Mouse (Mus musculus) kidney, adult 2 months (tissue): ENCODE data around the gene Phf11c. TPM values are rescaled to one million over a fixed set of nuclear protein-coding genes. Genes with fewer than 3 reads are reported as not detected.
"Not testable (repeated sequence)": the region's sequence is repeated elsewhere in the genome, so short reads cannot be mapped to it uniquely, and the experiment has no call there.

ENCODE experiments used
- DNase-seq: peaks from one replicate; pipeline ENCODE4 v3.0.0; 2021
- H3K27ac ChIP-seq: fragments of 200-500 bp; 2 replicates; pipeline ENCODE4 v1.5.1; 2012; ENCODE audit warnings: low read depth, low read length, control low read depth, inconsistent platforms; ENCODE audit not compliant: insufficient read depth
- H3K27me3 ChIP-seq: fragments of 200-500 bp; replicated peaks from 2 replicates; pipeline ENCODE4 v1.6.1; 2012; ENCODE audit warnings: mild to moderate bottlenecking, moderate library complexity, low read length, inconsistent platforms; ENCODE audit not compliant: control insufficient read depth, insufficient read depth
- H3K36me3 ChIP-seq: fragments of 200-500 bp; 2 replicates; pipeline ENCODE4 v1.6.1; 2012; ENCODE audit warnings: mild to moderate bottlenecking, moderate library complexity, low read length, inconsistent platforms; ENCODE audit not compliant: control insufficient read depth, insufficient read depth
- H3K4me1 ChIP-seq: fragments of 200-500 bp; 2 replicates; pipeline ENCODE4 v1.6.1; 2011; ENCODE audit warnings: low read length; ENCODE audit not compliant: control insufficient read depth, insufficient read depth
- H3K4me3 ChIP-seq: fragments of 200-500 bp; 2 replicates; pipeline ENCODE4 v1.5.1; 2011; ENCODE audit warnings: mild to moderate bottlenecking, low read depth, low read length, control low read depth; ENCODE audit not compliant: insufficient read depth
- CTCF ChIP-seq: fragments of 200-500 bp; conservative IDR thresholded peaks from 2 replicates; pipeline ENCODE4 v1.5.1; 2011; ENCODE audit warnings: low read depth, mild to moderate bottlenecking, control low read depth, low read length, moderate library complexity, mixed read lengths; ENCODE audit not compliant: insufficient read depth, insufficient read length
- POLR2A ChIP-seq: fragments of 200-500 bp; IDR thresholded peaks from one replicate; pipeline ENCODE4 v1.6.1; 2011; ENCODE audit warnings: low read depth, low read length, control low read depth
- WGBS: fragments of 180-500 bp; shearing (Covaris S2); methylation state at CpG from one replicate; pipeline ENCODE4 v1.1.7; 2018; 5-methylcytosine and 5-hydroxymethylcytosine counted together
- polyA plus RNA-seq: library from polyadenylated mRNA; depleted of rRNA; stranded (reverse); fragments of >200 nt; gene quantifications from 2 replicates; pipeline ENCODE4 v1.2.3, GENCODE M21; 2012

Gene Phf11c
- polyA plus RNA-seq, 1 experiment = 0.77 TPM

- no peak for DNase-seq
- H3K36me3 ChIP-seq = no peaks in the 10 kb centered on the region
- peaks cover 3% of the 10 kb centered on the region for H3K4me1 ChIP-seq
- 60% methylated on average over 2 of the region's 2 CpGs for WGBS
- no peak overlapping the region for H3K27ac ChIP-seq
- no peak overlapping the region for H3K4me3 ChIP-seq
- H3K27me3 ChIP-seq = no peaks in the 10 kb centered on the region
- no peak for TF ChIP-seq CTCF
- no peak for TF ChIP-seq POLR2A
These were observed 38.7 kb upstream of the Phf11c start for GRCm38 (mm10) chr14:59433902-59434301.

DNA sequence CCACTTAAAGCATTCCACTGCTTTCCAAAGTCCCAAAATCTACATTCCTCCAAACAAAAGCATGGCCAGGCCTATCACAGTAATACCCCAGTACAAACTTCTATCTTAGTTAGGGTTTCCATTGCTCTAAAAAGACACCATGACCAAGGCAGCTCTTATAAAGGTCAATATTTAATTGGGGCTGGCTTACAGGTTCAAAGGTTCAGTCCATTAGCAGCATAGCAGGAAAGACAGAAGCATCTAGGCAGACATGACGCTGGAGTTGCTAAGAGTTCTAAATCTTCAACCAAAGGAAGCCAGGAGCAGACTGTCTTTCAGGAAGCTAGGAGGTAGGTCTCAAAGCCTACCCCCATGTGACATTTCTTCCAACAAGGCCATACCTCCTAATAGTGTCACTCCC lies 35.4 kb upstream of the Phf11c start:
- H3K4me3 ChIP-seq = no peak overlapping the region
- 67% methylated on average over 1 of the region's 1 CpGs for WGBS
- TF ChIP-seq POLR2A (no peak), CTCF (no peak)
- peaks cover 3% of the 10 kb centered on the region for H3K4me1 ChIP-seq
- no peaks in the 10 kb centered on the region for H3K27me3 ChIP-seq
- H3K36me3 ChIP-seq = no peaks in the 10 kb centered on the region
- DNase-seq = peak; percentile 71
- H3K27ac ChIP-seq = no peak overlapping the region

GRCm38 (mm10) chr14:59422912-59423663 lies 27.9 kb upstream of the Phf11c start:
- H3K4me3 ChIP-seq = no peak overlapping the region
- H3K27ac ChIP-seq = no peak overlapping the region
- 66% methylated on average over 11 of the region's 11 CpGs for WGBS
- no peaks in the 10 kb centered on the region for H3K36me3 ChIP-seq
- DNase-seq = no peak
- TF ChIP-seq POLR2A (no peak), CTCF (no peak)
- H3K27me3 ChIP-seq = no peaks in the 10 kb centered on the region
- no peaks in the 10 kb centered on the region for H3K4me1 ChIP-seq

- no peak overlapping the region for H3K4me3 ChIP-seq
- WGBS = 86% methylated on average over 4 of the region's 4 CpGs
- no peak for DNase-seq
- TF ChIP-seq POLR2A = no peak
- no peak for TF ChIP-seq CTCF
- H3K27ac ChIP-seq = no peak overlapping the region
- peaks cover 5% of the 10 kb centered on the region; the same call in 1 of the 2 replicates for H3K36me3 ChIP-seq
- no peaks in the 10 kb centered on the region for H3K4me1 ChIP-seq
- H3K27me3 ChIP-seq = no peaks in the 10 kb centered on the region
These were observed 23.0 kb upstream of the Phf11c start for GRCm38 (mm10) chr14:59418171-59418570.

DNA sequence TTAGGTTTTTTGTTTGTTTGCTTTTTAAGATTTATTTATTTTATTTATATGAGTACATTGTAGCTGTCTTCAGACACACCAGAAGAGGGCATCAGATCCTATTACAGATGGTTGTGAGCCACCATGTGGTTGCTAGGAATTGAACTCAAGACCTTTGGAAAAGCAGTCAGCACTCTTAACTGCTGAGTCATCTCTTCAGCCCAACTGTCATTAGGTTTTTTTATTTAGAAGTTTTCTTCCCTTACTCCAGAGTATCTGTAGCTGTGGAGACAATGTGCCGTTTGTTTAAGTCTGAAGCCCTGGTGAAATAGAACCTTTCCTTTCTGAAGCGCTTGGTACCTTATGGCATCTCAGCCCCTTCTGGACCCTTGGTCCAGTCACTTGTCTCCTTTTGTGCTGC lies 19.8 kb upstream of the Phf11c start:
- H3K4me1 ChIP-seq, H3K4me3 ChIP-seq, H3K27me3 ChIP-seq, H3K36me3 ChIP-seq, H3K27ac ChIP-seq, DNase-seq: not testable (repeated sequence)
- WGBS = 99% methylated on average over 2 of the region's 2 CpGs

GRCm38 (mm10) chr14:59396999-59397398 lies 1.8 kb upstream of the Phf11c start:
- TF ChIP-seq POLR2A (no peak), CTCF (no peak)

DNA sequence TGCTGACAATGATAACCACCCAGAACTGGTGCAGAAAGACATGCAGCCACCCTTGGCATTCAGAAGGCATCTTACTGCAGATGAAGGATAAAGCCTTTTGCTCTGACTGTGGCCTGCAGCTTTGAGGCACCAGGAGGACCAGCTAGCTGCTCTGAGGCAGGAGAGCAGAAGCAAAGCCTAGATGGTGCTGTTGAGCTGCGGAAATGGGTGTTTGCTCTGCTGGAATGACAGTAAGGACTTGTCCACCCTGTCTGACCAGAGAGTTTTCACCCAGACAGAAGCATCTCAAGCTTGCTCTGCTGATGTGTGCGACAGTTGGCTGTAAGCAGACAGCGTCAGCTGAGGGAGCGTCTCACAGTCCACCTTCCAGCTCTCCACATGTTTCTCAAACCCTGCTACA lies 5.0 kb downstream of the Phf11c start:
- WGBS = 58% methylated on average over 4 of the region's 4 CpGs
- peak; percentile 43 for DNase-seq
- not testable (repeated sequence) for H3K27me3 ChIP-seq, H3K4me3 ChIP-seq, H3K27ac ChIP-seq, H3K36me3 ChIP-seq, H3K4me1 ChIP-seq
- 0 out of 2 replicates have a peak, but pooled peaks have one; percentile 24 for TF ChIP-seq CTCF

More at GRCm38 (mm10) chr14:59396999-59397398, 1.8 kb upstream of the Phf11c start:
- H3K4me1 ChIP-seq = no peaks in the 10 kb centered on the region
- DNase-seq = peak; percentile 3
- no peaks in the 10 kb centered on the region for H3K36me3 ChIP-seq
- WGBS = 68% methylated on average over 2 of the region's 2 CpGs
- no peaks in the 10 kb centered on the region for H3K27me3 ChIP-seq
- H3K4me3 ChIP-seq = no peak overlapping the region
- no peak overlapping the region for H3K27ac ChIP-seq

GRCm38 (mm10) chr14:59389532-59389931 lies 5.6 kb downstream of the Phf11c start:
- no peaks in the 10 kb centered on the region; the same call in 1 of the 2 replicates for H3K36me3 ChIP-seq
- H3K4me3 ChIP-seq = no peak overlapping the region
- H3K27me3 ChIP-seq = no peaks in the 10 kb centered on the region
- WGBS = 65% methylated on average over 1 of the region's 1 CpGs
- no peak for DNase-seq
- no peak for TF ChIP-seq CTCF
- no peak for TF ChIP-seq POLR2A
- H3K4me1 ChIP-seq = no peaks in the 10 kb centered on the region
- H3K27ac ChIP-seq = no peak overlapping the region
